Mouse (Mus musculus): ENCODE data around the gene Gm10271. TPM values are rescaled to one million over a fixed set of nuclear protein-coding genes. Genes with fewer than 3 reads are reported as not detected.
A peak's percentile ranks its signal among the peaks of the same experiment; 100 is the strongest.

Gm10271 gene
- polyA plus RNA-seq, 1 experiment from 2014 or later, result not detected

DNA sequence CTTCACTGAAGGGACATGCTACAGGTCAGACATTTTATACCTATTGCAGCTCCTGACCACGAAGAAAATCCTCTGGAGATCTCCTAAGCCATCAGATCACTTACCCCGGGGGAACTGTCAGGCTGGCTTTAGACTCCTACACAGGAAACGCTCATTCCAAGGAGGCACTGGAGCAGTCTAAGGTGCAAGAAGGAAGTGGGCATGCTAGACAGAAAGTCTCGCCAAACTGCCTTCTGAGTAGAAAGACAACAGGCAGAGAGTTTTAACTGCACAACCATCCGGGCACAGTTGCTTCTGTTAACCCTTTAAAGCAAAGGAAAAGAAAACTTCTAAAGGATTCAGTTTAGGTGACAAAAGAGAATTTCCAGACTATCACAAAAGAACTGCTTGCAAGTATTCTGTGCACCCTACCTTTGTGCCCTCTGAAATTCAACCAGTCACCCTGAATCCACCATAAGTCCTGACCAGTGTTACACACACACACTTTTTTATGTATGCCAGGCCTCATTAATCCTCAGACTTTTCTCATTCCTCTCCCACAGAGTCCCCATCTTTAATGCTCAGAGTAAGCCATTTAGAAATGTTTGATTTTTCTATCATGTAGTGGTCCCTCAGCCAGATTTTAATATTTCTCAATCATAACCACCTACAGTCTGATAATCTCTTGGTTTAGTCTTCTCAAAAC lies 14.4 kb downstream of the Gm10271 start:
- DNase-seq (ENCODE audit: low spot score) (no peak), ATAC-seq (ENCODE audit: low FRiP score, low TSS enrichment) (no peak)
- WGBS, result 49% methylated on average over 5 of the region's 5 CpGs

DNA sequence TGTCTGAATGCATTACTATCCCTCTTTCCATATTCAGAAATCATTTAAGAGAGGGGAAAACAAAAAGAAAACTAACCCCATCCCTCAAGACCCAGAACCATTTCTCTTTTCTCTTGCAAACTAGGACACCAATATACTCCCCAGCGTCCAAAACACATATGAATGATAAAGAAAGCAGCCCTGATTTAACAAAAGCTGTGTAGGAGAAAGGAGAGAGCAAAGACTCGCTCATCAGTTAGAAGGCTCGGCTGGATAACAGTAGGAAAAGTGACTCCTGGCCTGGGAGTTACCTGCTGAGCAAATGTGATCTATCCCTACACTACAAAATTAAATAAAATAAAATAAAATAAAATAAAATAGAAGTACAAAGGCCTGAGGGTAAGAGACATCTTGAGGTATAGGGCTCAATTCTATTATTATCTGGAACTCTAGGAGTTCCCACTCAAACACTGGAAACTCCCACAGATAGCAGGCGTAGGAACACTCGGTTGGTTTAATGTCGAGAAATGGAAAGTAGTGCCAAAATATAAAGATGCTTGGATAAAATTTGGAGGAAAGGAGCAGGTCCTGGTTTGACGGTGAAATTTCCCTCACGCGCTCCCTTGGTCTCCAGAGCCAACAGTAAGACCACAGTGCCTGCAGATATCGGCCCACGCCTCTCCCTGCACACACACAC lies 15.8 kb downstream of the Gm10271 start:
- H3K9me3 ChIP-seq (ENCODE audit: control insufficient read depth, low read length), result no peaks in the 10 kb centered on the region
- H3K36me3 ChIP-seq (ENCODE audit: control insufficient read depth, insufficient read depth, low read length), result no peaks in the 10 kb centered on the region
- H3K4me2 ChIP-seq (replicated peaks; ENCODE audit: low read depth), result no peak overlapping the region
- H3K4me1 ChIP-seq (replicated peaks; ENCODE audit: control insufficient read depth, insufficient read depth), result no peaks in the 10 kb centered on the region
- no peak overlapping the region for H3K27ac ChIP-seq (replicated peaks)
- DNase-seq (ENCODE audit: low spot score), result no peak
- H3K27me3 ChIP-seq (ENCODE audit: control insufficient read depth, insufficient read depth, low read length), result no peaks in the 10 kb centered on the region
- H3K4me3 ChIP-seq (ENCODE audit: low read depth, low read length), result no peak overlapping the region
- no peak for ATAC-seq (ENCODE audit: low FRiP score, low TSS enrichment)
- TF ChIP-seq EP300 (optimal IDR thresholded peaks at IDR 0.05) (no peak), CTCF (IDR thresholded peaks at IDR 0.05; ENCODE audit: low read depth) (no peak)
- no peak overlapping the region for H3K9ac ChIP-seq (ENCODE audit: low read length)
- WGBS, result 94% methylated on average over 11 of the region's 11 CpGs

More for the DNA sequence above, 14.4 kb downstream of the Gm10271 start:
- Histone ChIP-seq H3K36me3 (ENCODE audit: control insufficient read depth, insufficient read depth, low read length) (no peaks in the 10 kb centered on the region), H3K4me1 (replicated peaks; ENCODE audit: control insufficient read depth, insufficient read depth) (no peaks in the 10 kb centered on the region), H3K4me3 (ENCODE audit: low read depth, low read length) (no peak overlapping the region), H3K27ac (replicated peaks) (no peak overlapping the region), H3K9me3 (ENCODE audit: control insufficient read depth, low read length) (no peaks in the 10 kb centered on the region), H3K27me3 (ENCODE audit: control insufficient read depth, insufficient read depth, low read length) (no peaks in the 10 kb centered on the region), H3K9ac (ENCODE audit: low read length) (no peak overlapping the region), H3K4me2 (replicated peaks; ENCODE audit: low read depth) (no peak overlapping the region)
- TF ChIP-seq CTCF (IDR thresholded peaks at IDR 0.05; ENCODE audit: low read depth), result no peak
- no peak for TF ChIP-seq EP300 (optimal IDR thresholded peaks at IDR 0.05)

DNA sequence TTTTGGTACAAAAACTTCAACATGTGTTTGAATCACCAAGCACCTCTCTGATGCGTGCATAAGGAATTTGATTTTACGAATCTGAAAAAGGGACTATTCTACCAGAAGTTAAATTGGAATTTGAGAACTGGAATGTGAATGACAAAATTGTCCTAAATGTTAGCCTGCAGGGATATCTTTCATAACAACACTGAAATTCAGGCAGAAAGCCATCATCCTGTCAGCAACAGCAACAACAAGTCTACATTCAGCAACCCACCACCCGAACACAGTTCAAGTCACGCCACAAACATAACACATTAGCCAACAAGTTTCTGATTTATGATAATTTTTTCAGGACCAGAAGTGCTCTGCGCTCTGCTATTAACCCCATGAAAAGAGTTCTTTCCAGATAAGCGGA lies 17.2 kb downstream of the Gm10271 start:
- Histone ChIP-seq H3K9me3 (ENCODE audit: control insufficient read depth, low read length) (no peaks in the 10 kb centered on the region), H3K4me2 (replicated peaks; ENCODE audit: low read depth) (no peak overlapping the region), H3K27ac (replicated peaks) (no peak overlapping the region), H3K4me1 (replicated peaks; ENCODE audit: control insufficient read depth, insufficient read depth) (no peaks in the 10 kb centered on the region), H3K4me3 (ENCODE audit: low read depth, low read length) (no peak overlapping the region), H3K9ac (ENCODE audit: low read length) (no peak overlapping the region), H3K36me3 (ENCODE audit: control insufficient read depth, insufficient read depth, low read length) (no peaks in the 10 kb centered on the region), H3K27me3 (ENCODE audit: control insufficient read depth, insufficient read depth, low read length) (no peaks in the 10 kb centered on the region)
- no peak for TF ChIP-seq CTCF (IDR thresholded peaks at IDR 0.05; ENCODE audit: low read depth)
- TF ChIP-seq EP300 (optimal IDR thresholded peaks at IDR 0.05), result no peak
- ATAC-seq (ENCODE audit: low FRiP score, low TSS enrichment) (no peak), DNase-seq (ENCODE audit: low spot score) (no peak)
- 92% methylated on average over 6 of the region's 6 CpGs for WGBS

DNA sequence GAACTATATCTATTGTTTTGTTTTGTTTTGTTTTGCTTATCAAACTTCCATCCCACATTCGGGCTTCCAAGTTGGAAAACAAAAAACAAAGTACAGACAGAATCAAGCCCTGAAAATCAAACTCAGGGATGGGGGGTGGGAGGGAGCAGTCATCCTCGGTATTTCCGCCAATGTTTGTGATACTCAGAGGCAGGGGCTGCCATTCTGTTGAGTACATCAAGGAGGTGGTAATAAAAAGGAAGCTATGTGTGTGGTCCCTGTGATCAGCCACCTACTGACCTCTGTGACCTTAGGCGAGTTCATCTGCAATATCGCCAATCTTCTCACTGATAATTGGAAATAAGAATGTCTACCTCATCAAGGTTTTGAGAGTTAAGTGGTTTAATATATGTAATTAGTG lies 21.5 kb downstream of the Gm10271 start:
- Histone ChIP-seq H3K4me2 (replicated peaks; ENCODE audit: low read depth) (peak overlapping the region; percentile 98), H3K27ac (replicated peaks) (no peak overlapping the region), H3K4me3 (ENCODE audit: low read depth, low read length) (peak overlapping the region; percentile 75), H3K36me3 (ENCODE audit: control insufficient read depth, insufficient read depth, low read length) (no peaks in the 10 kb centered on the region), H3K9ac (ENCODE audit: low read length) (no peak overlapping the region), H3K9me3 (ENCODE audit: control insufficient read depth, low read length) (no peaks in the 10 kb centered on the region), H3K4me1 (replicated peaks; ENCODE audit: control insufficient read depth, insufficient read depth) (no peaks in the 10 kb centered on the region), H3K27me3 (ENCODE audit: control insufficient read depth, insufficient read depth, low read length) (no peaks in the 10 kb centered on the region)
- DNase-seq (ENCODE audit: low spot score) (no peak), ATAC-seq (ENCODE audit: low FRiP score, low TSS enrichment) (no peak)
- TF ChIP-seq CTCF (IDR thresholded peaks at IDR 0.05; ENCODE audit: low read depth) (no peak), EP300 (optimal IDR thresholded peaks at IDR 0.05) (no peak)
- 22% methylated on average over 5 of the region's 5 CpGs for WGBS

DNA sequence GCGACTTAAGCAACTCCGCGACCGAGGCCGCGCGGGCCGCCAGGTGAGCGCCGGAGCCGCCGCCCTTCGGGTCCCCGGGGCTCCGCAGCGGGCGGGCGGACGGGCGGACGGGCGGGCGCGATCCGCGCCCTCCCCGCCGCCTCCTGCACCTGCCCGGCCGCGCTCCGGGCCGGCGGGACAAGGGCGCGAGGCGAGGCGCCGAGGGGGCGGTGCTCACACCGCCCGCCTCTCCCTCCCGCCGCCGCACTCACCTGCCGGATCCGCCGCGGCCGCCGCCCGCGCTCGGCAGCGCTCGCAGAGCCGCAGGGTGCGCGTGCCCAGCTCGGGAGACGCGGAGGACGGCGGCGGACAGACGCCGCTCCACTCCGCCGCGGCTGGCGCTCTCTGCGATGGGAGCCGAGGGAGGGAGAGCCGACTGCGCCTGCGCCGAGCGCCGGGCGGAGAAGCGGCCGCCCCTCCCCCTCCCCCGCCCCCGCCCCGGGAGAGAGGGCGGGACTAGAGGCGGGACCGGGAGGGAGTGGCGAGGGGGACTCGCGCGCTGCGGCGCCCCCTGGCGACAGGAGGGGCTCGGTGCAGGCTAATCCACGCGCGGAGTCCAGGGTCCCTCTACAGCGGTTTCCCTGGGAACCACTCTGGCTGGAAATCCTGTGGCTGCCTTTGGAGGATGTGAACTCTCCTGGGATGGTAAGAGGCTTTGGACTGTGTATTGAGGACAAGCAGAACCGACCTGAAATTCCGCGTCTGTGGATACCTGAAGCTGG lies 22.2 kb downstream of the Gm10271 start, which contains the start of gene Rab3ip:
Rab3ip (minus strand) TSS at position 761 of the 761 bp plus-strand sequence.
- peak; percentile 85 for TF ChIP-seq CTCF (IDR thresholded peaks at IDR 0.05; ENCODE audit: low read depth)
- no peak for TF ChIP-seq EP300 (optimal IDR thresholded peaks at IDR 0.05)
- no peaks in the 10 kb centered on the region for H3K9me3 ChIP-seq (ENCODE audit: control insufficient read depth, low read length)
- ATAC-seq (ENCODE audit: low FRiP score, low TSS enrichment), result peak; percentile 93
- H3K36me3 ChIP-seq (ENCODE audit: control insufficient read depth, insufficient read depth, low read length), result no peaks in the 10 kb centered on the region
- H3K4me2 ChIP-seq (replicated peaks; ENCODE audit: low read depth), result peak within 1 kb of the TSS; percentile 98
- H3K9ac ChIP-seq (ENCODE audit: low read length), result peak within 1 kb of the TSS; percentile 76
- peak; percentile 96 for DNase-seq (ENCODE audit: low spot score)
- no peaks in the 10 kb centered on the region for H3K27me3 ChIP-seq (ENCODE audit: control insufficient read depth, insufficient read depth, low read length)
- H3K4me3 ChIP-seq (ENCODE audit: low read depth, low read length), result peak within 1 kb of the TSS; percentile 75
- H3K4me1 ChIP-seq (replicated peaks; ENCODE audit: control insufficient read depth, insufficient read depth), result no peaks in the 10 kb centered on the region
- WGBS, result 0% methylated on average over 17 of the region's 103 CpGs
- peak within 1 kb of the TSS; percentile 89 for H3K27ac ChIP-seq (replicated peaks)
